Mouse (Mus musculus) embryonic facial prominence, embryonic 15.5 days (tissue): Measurements from ENCODE around the gene Col25a1. TPM values are rescaled to one million over a fixed set of nuclear protein-coding genes. Genes with fewer than 3 reads are reported as not detected.

Experiments used
- ATAC-seq: fragments of 200-750 bp; cut with Nextera tagmentation; 2 replicates; pipeline ENCODE4 v1.8.0; 2017; ENCODE audit warnings: low read depth, moderate TSS enrichment; ENCODE audit not compliant: insufficient number of reproducible peaks, low FRiP score, low TSS enrichment
- H3K27ac ChIP-seq: fragments of 300-500 bp; sonication (generic); replicated peaks from 2 replicates; pipeline ENCODE4 v1.5.1; 2015; ENCODE audit warnings: mild to moderate bottlenecking, inconsistent platforms
- H3K27me3 ChIP-seq: fragments of 300-500 bp; sonication (generic); 2 replicates; pipeline ENCODE4 v1.6.1; 2015; ENCODE audit warnings: inconsistent platforms
- H3K36me3 ChIP-seq: fragments of 300-500 bp; sonication (generic); 2 replicates; pipeline ENCODE4 v1.6.1; 2015; ENCODE audit warnings: mild to moderate bottlenecking, inconsistent platforms
- H3K4me1 ChIP-seq: fragments of 300-500 bp; sonication (generic); 2 replicates; pipeline ENCODE4 v1.6.1; 2015; ENCODE audit warnings: inconsistent platforms
- H3K4me2 ChIP-seq: fragments of 300-500 bp; sonication (generic); replicated peaks from 2 replicates; pipeline ENCODE4 v1.6.1; 2015; ENCODE audit warnings: mild to moderate bottlenecking, inconsistent platforms
- H3K4me3 ChIP-seq: fragments of 300-500 bp; sonication (generic); replicated peaks from 2 replicates; pipeline ENCODE4 v1.5.1; 2015; ENCODE audit warnings: mild to moderate bottlenecking, inconsistent platforms
- H3K9ac ChIP-seq: fragments of 300-500 bp; sonication (generic); 2 replicates; pipeline ENCODE4 v1.6.1; 2015; ENCODE audit warnings: inconsistent platforms
- H3K9me3 ChIP-seq: fragments of 300-500 bp; sonication (generic); replicated peaks from 2 replicates; pipeline ENCODE4 v1.6.1; 2016; ENCODE audit warnings: inconsistent platforms
- WGBS: fragments of 180-500 bp; shearing (Covaris S2); methylation state at CpG from one replicate; pipeline ENCODE4 v1.1.7; 2015; 5-methylcytosine and 5-hydroxymethylcytosine counted together
- polyA plus RNA-seq: library from polyadenylated mRNA; unstranded; fragments of >200 nt; fragmentation: Nextera tagmentation; extraction: Ambion mirVana; gene quantifications from 2 replicates; pipeline ENCODE4 v1.2.1, GENCODE M21; 2015

Gene Col25a1
- polyA plus RNA-seq, 1 experiment from 2014 or later, result 16.5 TPM

DNA sequence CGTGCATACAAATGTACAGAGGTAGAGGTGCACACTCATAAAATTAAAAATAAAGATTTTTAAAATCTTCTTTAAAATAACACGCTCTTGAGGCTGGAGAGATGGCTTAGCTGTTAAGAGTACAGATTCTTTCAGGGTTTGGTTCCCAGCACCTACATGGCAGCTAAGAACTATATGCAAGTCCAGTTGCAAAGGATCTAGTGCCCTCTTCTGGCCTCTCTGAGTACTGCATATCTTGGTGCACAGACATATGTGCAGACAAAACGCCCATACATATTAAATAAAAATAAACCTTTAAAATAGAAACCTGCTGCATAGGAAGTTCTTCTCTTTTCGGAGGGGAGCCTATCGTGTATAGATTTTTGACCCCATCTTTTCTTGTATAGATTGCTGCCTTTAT is 497.1 kb downstream of the Col25a1 start:
- WGBS, result 92% methylated on average over 5 of the region's 5 CpGs

DNA sequence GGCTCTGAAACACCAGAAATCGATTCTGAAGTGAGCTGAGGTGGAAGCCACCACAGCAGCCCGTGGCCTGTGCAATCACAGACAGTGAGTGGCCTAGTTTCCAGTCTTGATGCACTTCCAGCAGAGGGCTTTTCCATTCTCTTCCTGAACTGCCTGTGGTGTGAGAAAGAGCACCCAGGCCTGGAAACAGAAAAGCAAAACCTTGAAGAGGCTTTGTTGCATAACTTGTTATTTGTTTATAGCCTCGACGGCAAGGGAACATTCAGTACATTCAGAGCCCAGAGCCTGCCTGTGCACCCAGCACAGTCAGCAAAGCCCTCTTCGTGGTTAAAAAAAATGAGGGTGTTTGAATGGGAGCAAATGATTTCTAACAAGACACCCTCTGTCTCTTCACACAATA is 502.6 kb downstream of the Col25a1 start:
- H3K27me3 ChIP-seq, result no peaks in the 10 kb centered on the region
- H3K9ac ChIP-seq, result no peak overlapping the region
- H3K4me2 ChIP-seq, result no peak overlapping the region
- 77% methylated on average over 5 of the region's 5 CpGs for WGBS
- no peaks in the 10 kb centered on the region for H3K36me3 ChIP-seq
- no peaks in the 10 kb centered on the region for H3K9me3 ChIP-seq
- H3K27ac ChIP-seq, result no peak overlapping the region
- no peak for ATAC-seq
- no peaks in the 10 kb centered on the region for H3K4me1 ChIP-seq
- no peak overlapping the region for H3K4me3 ChIP-seq

More for the DNA sequence above, 497.1 kb downstream of the Col25a1 start:
- H3K9me3 ChIP-seq, result no peaks in the 10 kb centered on the region
- H3K4me3 ChIP-seq, result no peak overlapping the region
- H3K27me3 ChIP-seq, result no peaks in the 10 kb centered on the region
- no peaks in the 10 kb centered on the region for H3K4me1 ChIP-seq
- H3K4me2 ChIP-seq, result no peak overlapping the region
- no peaks in the 10 kb centered on the region for H3K36me3 ChIP-seq
- H3K27ac ChIP-seq, result no peak overlapping the region
- ATAC-seq, result no peak
- H3K9ac ChIP-seq, result no peak overlapping the region

DNA sequence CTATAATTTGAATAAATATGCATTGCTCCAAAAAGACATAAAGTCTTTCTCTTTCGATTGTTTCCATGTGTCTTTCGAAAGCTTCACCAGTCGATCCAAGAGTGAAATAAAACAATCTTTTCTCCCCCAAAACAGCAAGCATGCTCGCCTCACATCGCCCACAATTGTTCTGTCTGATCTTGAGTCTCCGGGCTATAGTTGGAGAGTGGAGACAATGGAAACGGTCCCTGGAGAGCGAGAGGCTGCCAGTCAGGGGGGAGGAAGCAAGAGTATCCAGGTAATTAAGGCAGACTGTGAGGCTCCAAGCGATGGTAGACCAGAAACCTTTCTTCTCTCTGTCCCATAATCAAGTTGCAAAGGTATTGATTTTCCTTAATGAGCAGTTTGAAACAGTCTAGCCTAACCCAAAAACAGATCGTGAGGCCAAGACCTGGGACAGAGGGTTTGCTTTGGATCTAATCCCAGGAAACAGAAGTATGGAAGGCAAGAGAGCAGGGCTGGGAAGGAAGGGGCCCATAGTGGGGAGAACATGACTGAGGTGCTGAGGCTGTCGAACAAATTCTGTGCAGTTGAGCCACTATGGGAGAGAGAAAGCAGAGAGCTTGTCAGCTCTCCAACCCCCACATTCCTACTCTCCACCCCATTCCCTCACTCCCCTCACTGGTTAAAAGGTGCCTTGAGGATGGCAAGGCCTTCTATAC is 515.0 kb downstream of the Col25a1 start:
- Histone ChIP-seq H3K4me2 (peak overlapping the region; percentile 21; the same call in 1 of the 2 replicates), H3K4me3 (no peak overlapping the region), H3K9ac (no peak overlapping the region), H3K9me3 (no peaks in the 10 kb centered on the region), H3K36me3 (no peaks in the 10 kb centered on the region), H3K27ac (peak overlapping the region; percentile 71), H3K27me3 (no peaks in the 10 kb centered on the region), H3K4me1 (peaks cover 17% of the 10 kb centered on the region; the same call in 1 of the 2 replicates)
- peak; percentile 72 for ATAC-seq
- WGBS, result 37% methylated on average over 11 of the region's 11 CpGs

Other genes with a start within 250 kb of the Col25a1 start
- 65.9 and 67.7 TPM in 2 replicates for gene Casp6, start 230.1 kb upstream of the Col25a1 start, polyA plus RNA-seq
- gene Mcub, start 161.3 kb upstream of the Col25a1 start, polyA plus RNA-seq, result 5.9 and 7.3 TPM in 2 replicates
- 30.8 and 36.3 TPM in 2 replicates for gene Sec24b, start 69.9 kb upstream of the Col25a1 start, polyA plus RNA-seq